Mouse (Mus musculus): Measurements from ENCODE around the gene Itpr1.

DNA sequence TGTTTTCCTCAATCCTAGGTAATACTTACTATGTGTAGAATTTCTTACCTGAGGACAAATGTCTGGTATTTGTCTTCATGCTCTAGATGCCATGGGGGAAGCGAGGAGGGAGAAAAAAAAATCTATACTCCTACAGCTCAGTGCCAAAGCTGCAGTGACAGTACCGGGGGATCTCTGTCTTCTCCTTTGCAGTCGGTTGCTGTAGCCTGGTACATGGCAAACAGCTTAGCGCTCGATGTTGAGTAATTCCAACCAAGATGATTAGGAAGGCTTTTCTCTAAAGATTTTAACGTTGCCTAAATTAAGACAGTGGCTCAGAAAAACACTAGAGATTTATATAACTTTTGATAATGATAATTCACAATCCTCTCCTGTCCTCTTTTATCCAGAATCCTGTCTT lies 221.9 kb downstream of the Itpr1 start:
- no peak for TF ChIP-seq CTCF (IDR thresholded peaks at IDR 0.05; ENCODE audit: low read depth)
- TF ChIP-seq EP300 (optimal IDR thresholded peaks at IDR 0.05): no peak
